Mouse (Mus musculus): Measurements from ENCODE around the gene Apobec1.
"Not testable (repeated sequence)": the region's sequence is repeated elsewhere in the genome, so short reads cannot be mapped to it uniquely, and the experiment has no call there.

Apobec1 gene

GRCm38 (mm10) chr6:122602242-122602991 is at the start of gene Apobec1:
Apobec1 (minus strand) TSS chr6:122602444.
- DNase-seq = peak; percentile 17 to 38

GRCm38 (mm10) chr6:122650398-122650980 is 48.2 kb upstream of the Apobec1 start:
- DNase-seq = no peak

GRCm38 (mm10) chr6:122649903-122650302 is 47.7 kb upstream of the Apobec1 start:
- DNase-seq = no peak

- not testable (repeated sequence) for DNase-seq
These were observed 42.0 kb upstream of the Apobec1 start for GRCm38 (mm10) chr6:122644196-122644595.

GRCm38 (mm10) chr6:122637566-122637965 is 35.3 kb upstream of the Apobec1 start:
- DNase-seq = not testable (repeated sequence)

- DNase-seq = no peak
These were observed 34.4 kb upstream of the Apobec1 start for GRCm38 (mm10) chr6:122636666-122637065.

GRCm38 (mm10) chr6:122635315-122635714 is 33.1 kb upstream of the Apobec1 start:
- no peak for DNase-seq

GRCm38 (mm10) chr6:122633411-122633810 is 31.2 kb upstream of the Apobec1 start:
- DNase-seq = peak in 1 of 2 experiments; percentile 18

GRCm38 (mm10) chr6:122627469-122628108 is 25.3 kb upstream of the Apobec1 start:
- DNase-seq = no peak

- DNase-seq = no peak
These were observed 23.9 kb upstream of the Apobec1 start, which contains the start of gene Dppa3 for GRCm38 (mm10) chr6:122626110-122626509. Dppa3 (plus strand) TSS chr6:122626410.

- no peak for DNase-seq
These were observed 22.9 kb upstream of the Apobec1 start for GRCm38 (mm10) chr6:122625156-122625555.

- no peak for DNase-seq
These were observed 22.2 kb upstream of the Apobec1 start for GRCm38 (mm10) chr6:122624480-122624879.

- no peak for DNase-seq
These were observed 18.8 kb upstream of the Apobec1 start for GRCm38 (mm10) chr6:122621066-122621465.

GRCm38 (mm10) chr6:122616022-122616421 is 13.8 kb upstream of the Apobec1 start:
- DNase-seq = no peak

GRCm38 (mm10) chr6:122614047-122614446 is 11.8 kb upstream of the Apobec1 start:
- no peak for DNase-seq

- no peak for DNase-seq
These were observed 10.2 kb upstream of the Apobec1 start for GRCm38 (mm10) chr6:122612426-122612825.

- DNase-seq = no peak
These were observed 7.5 kb upstream of the Apobec1 start, which contains the start of gene Gdf3 for GRCm38 (mm10) chr6:122609771-122610170. Gdf3 (minus strand) TSS chr6:122610087.

- DNase-seq = no peak
These were observed 7.1 kb upstream of the Apobec1 start for GRCm38 (mm10) chr6:122609377-122609728.

- no peak for DNase-seq
These were observed 6.5 kb upstream of the Apobec1 start for GRCm38 (mm10) chr6:122608434-122609376.

GRCm38 (mm10) chr6:122607700-122608099 is 5.5 kb upstream of the Apobec1 start:
- no peak for DNase-seq

GRCm38 (mm10) chr6:122606661-122607060 is 4.4 kb upstream of the Apobec1 start:
- no peak for DNase-seq

GRCm38 (mm10) chr6:122605483-122605882 is 3.2 kb upstream of the Apobec1 start:
- no peak for DNase-seq

GRCm38 (mm10) chr6:122604260-122604659 is 2.0 kb upstream of the Apobec1 start:
- no peak for DNase-seq
